12 mouse cellular contexts compared by ENCODE assay signal in the genomic region with DNA sequence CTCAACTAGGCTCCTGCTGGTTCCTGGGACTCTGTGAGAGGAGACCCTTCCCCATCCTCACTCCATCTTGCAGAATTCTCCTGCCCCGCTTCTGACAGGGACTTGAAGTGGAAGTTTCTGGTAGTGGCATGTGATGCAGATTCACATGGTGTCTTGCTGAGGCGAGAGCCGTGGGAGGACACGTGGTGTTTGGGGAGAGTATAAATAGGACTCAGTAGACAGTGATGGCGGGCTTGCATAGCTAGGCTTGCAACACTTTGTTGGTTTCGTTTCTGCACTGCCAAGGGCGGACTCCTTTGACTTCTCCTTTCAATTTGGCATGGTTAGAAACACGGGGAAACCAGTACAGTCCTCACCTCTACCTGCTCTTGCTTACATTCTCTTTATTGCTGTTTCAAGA. TPM values are rescaled to one million over a fixed set of nuclear protein-coding genes. Genes with fewer than 3 reads are reported as not detected.
A peak's percentile ranks its signal among the peaks of the same experiment; 100 is the strongest.
DNase-seq lines count a peak whose midpoint lies in the region; ATAC-seq lines count a peak whose summit lies in the region.
"Had no signal": no experiment of that assay in that cellular context is flagged by ENCODE, and none has a peak within 500 bp of the region (broad histone marks: within the 10 kb centered on the region; RNA-seq: fewer than 3 reads in every experiment).

No protein-coding gene starts in this region.

- H3K9me3 ChIP-seq in forebrain, embryonic 11.5 days (ENCODE audit: control insufficient read depth, low read length) = no peaks in the 10 kb centered on the region
- no peaks in the 10 kb centered on the region for H3K9me3 ChIP-seq in hindbrain, embryonic 14.5 days (ENCODE audit: control insufficient read depth, low read length)
- H3K9me3 ChIP-seq: kidney, embryonic 15.5 days; limb, embryonic 15.5 days had no signal

- no peak overlapping the region for H3K4me3 ChIP-seq in forebrain, embryonic 11.5 days (ENCODE audit: low read depth, low read length)
- no peak overlapping the region for H3K4me3 ChIP-seq in hindbrain, embryonic 14.5 days (replicated peaks; ENCODE audit: low read length)
- H3K4me3 ChIP-seq: kidney, embryonic 15.5 days; limb, embryonic 15.5 days had no signal

- WGBS in forebrain, embryonic 11.5 days = 85% methylated on average over 8 of the region's 8 CpGs
- 85% methylated on average over 8 of the region's 8 CpGs for WGBS in hindbrain, embryonic 14.5 days

- DNase-seq in adrenal gland, adult (ENCODE audit: inconsistent age in 2 of 2, low spot score in 1 of 2) = peak; percentile 25 to 42
- DNase-seq in adrenal gland, adult 8-10 months = no peak
- DNase-seq in right cerebral cortex, adult 2 months (ENCODE audit: low spot score in 2 of 2) = peak; percentile 25 to 34
- no peak for DNase-seq in right cerebral cortex, postnatal 4 days
- no peak for DNase-seq in forebrain, embryonic 11.5 days (ENCODE audit: low spot score)
- DNase-seq in hindbrain, embryonic 14.5 days (ENCODE audit: low spot score) = no peak
- no peak for DNase-seq in kidney, postnatal 14 days
- DNase-seq: thymus, postnatal 36 days had no signal

- ATAC-seq in megakaryocyte, adult 5-6 weeks (ENCODE audit: poor library complexity, severe bottlenecking) = peak; percentile 89
- no peak for ATAC-seq in forebrain, embryonic 11.5 days (replicated peaks; ENCODE audit: low FRiP score)
- ATAC-seq in hindbrain, embryonic 14.5 days (ENCODE audit: low FRiP score) = no peak

- H3K36me3 ChIP-seq in forebrain, embryonic 11.5 days (ENCODE audit: control insufficient read depth, insufficient read depth, low read length) = no peaks in the 10 kb centered on the region
- no peaks in the 10 kb centered on the region for H3K36me3 ChIP-seq in hindbrain, embryonic 14.5 days (replicated peaks; ENCODE audit: control insufficient read depth, insufficient read depth)
- H3K36me3 ChIP-seq: kidney, embryonic 15.5 days; limb, embryonic 15.5 days had no signal

- H3K9ac ChIP-seq in forebrain, embryonic 11.5 days (ENCODE audit: low read length) = no peak overlapping the region
- H3K9ac ChIP-seq in hindbrain, embryonic 14.5 days = no peak overlapping the region
- H3K9ac ChIP-seq: kidney, embryonic 15.5 days; limb, embryonic 15.5 days had no signal

- H3K27ac ChIP-seq in forebrain, embryonic 11.5 days (ENCODE audit: low read depth, low read length) = no peak overlapping the region
- H3K27ac ChIP-seq in hindbrain, embryonic 14.5 days = no peak overlapping the region
- H3K27ac ChIP-seq: kidney, embryonic 15.5 days; limb, embryonic 15.5 days had no signal

- no peak overlapping the region for H3K4me2 ChIP-seq in forebrain, embryonic 11.5 days (ENCODE audit: low read depth, low read length, severe bottlenecking)
- H3K4me2 ChIP-seq in hindbrain, embryonic 14.5 days (replicated peaks) = no peak overlapping the region
- H3K4me2 ChIP-seq: kidney, embryonic 15.5 days; limb, embryonic 15.5 days had no signal

- no peaks in the 10 kb centered on the region for H3K4me1 ChIP-seq in forebrain, embryonic 11.5 days (replicated peaks; ENCODE audit: control insufficient read depth, insufficient read depth, low read length)
- no peaks in the 10 kb centered on the region for H3K4me1 ChIP-seq in hindbrain, embryonic 14.5 days (replicated peaks; ENCODE audit: control insufficient read depth, insufficient read depth, low read length)
- H3K4me1 ChIP-seq: limb, embryonic 15.5 days had no signal

- no peaks in the 10 kb centered on the region for H3K27me3 ChIP-seq in forebrain, embryonic 11.5 days (ENCODE audit: control insufficient read depth, insufficient read depth, low read length)
- H3K27me3 ChIP-seq in hindbrain, embryonic 14.5 days (ENCODE audit: control insufficient read depth, insufficient read depth, low read length) = no peaks in the 10 kb centered on the region
- H3K27me3 ChIP-seq: kidney, embryonic 15.5 days; limb, embryonic 15.5 days had no signal

RNA-seq across cellular contexts. Expression of a gene that starts 11.8 kb away (rescaled TPM):
- 1 to 10 TPM in 3 of 4 experiments, under 1 TPM in 1; 0.64 to 3.2 (median 2.1) TPM for total RNA-seq in adrenal gland, adult 8-10 months (2022)
- total RNA-seq in megakaryocyte, adult 5-6 weeks (2015) = 41.3 and 43.2 TPM in 2 replicates
- total RNA-seq in megakaryocyte, adult 5-6 weeks (2017) = 72.9 and 75.3 TPM in 2 replicates
- polyA plus RNA-seq in forebrain, embryonic 11.5 days (2014; fragmentation: Nextera tagmentation; extraction: Ambion mirVana) = not detected in 2 replicates
- polyA plus RNA-seq in hindbrain, embryonic 14.5 days (2014; fragmentation: Nextera tagmentation; extraction: Ambion mirVana) = 0.14 TPM in 1 of 2 replicates, not detected in the other
- polyA plus RNA-seq: embryonic facial prominence, embryonic 11.5 days had no signal

RNA-seq across cellular contexts. Expression of a gene that starts 33.8 kb away (rescaled TPM):
- total RNA-seq in adrenal gland, adult 8-10 months (2022) = 1 to 10 TPM in 3 of 4 experiments, under 1 TPM in 1; 0.73 to 4.3 (median 2.0) TPM
- total RNA-seq in megakaryocyte, adult 5-6 weeks (2015) = 13.4 and 16.1 TPM in 2 replicates
- 9.3 and 17.3 TPM in 2 replicates for total RNA-seq in megakaryocyte, adult 5-6 weeks (2017)
- polyA plus RNA-seq in forebrain, embryonic 11.5 days (2014; fragmentation: Nextera tagmentation; extraction: Ambion mirVana) = not detected in 2 replicates
- not detected in 2 replicates for polyA plus RNA-seq in hindbrain, embryonic 14.5 days (2014; fragmentation: Nextera tagmentation; extraction: Ambion mirVana)
- polyA plus RNA-seq: embryonic facial prominence, embryonic 11.5 days had no signal

Comparison
In these comparisons a context has a peak if more than half of its experiments do, and no peak if none do; other contexts are left out.
1. DNase-seq: peak in adrenal gland, adult (2 of 2) and right cerebral cortex, adult 2 months (2 of 2); none in adrenal gland, adult 8-10 months (single experiment), right cerebral cortex, postnatal 4 days (single experiment), forebrain, embryonic 11.5 days (single experiment), hindbrain, embryonic 14.5 days (single experiment) and kidney, postnatal 14 days (single experiment).
2. RNA of a gene that starts 11.8 kb away (total RNA-seq): 41.3 to 75.3 TPM in megakaryocyte, adult 5-6 weeks; 0.64 to 3.2 TPM in adrenal gland, adult 8-10 months; every median in the first group is over 4 times any median in the second.